Mouse (Mus musculus): ENCODE results near the gene Rsph1. TPM values are rescaled to one million over a fixed set of nuclear protein-coding genes. Genes with fewer than 3 reads are reported as not detected.

Rsph1 gene
- total RNA-seq, 2 experiments from 2014 or later, result 13.8 to 14.2 TPM

- DNase-seq (ENCODE audit: extremely low spot score in 1 of 2, low spot score in 1 of 2), result no peak
These were observed 16.8 kb downstream of the Rsph1 start for GRCm38 (mm10) chr17:31260430-31260829.

- no peak for DNase-seq (ENCODE audit: extremely low spot score in 1 of 2, low spot score in 1 of 2)
These were observed 17.4 kb downstream of the Rsph1 start for GRCm38 (mm10) chr17:31259825-31260224.

GRCm38 (mm10) chr17:31259145-31259544 is 18.0 kb downstream of the Rsph1 start:
- DNase-seq (ENCODE audit: extremely low spot score in 1 of 2, low spot score in 1 of 2), result no peak

GRCm38 (mm10) chr17:31258310-31258865 is 18.8 kb downstream of the Rsph1 start:
- no peak for DNase-seq (ENCODE audit: extremely low spot score in 1 of 2, low spot score in 1 of 2)

- DNase-seq (ENCODE audit: extremely low spot score in 1 of 2, low spot score in 1 of 2), result no peak
These were observed 19.3 kb downstream of the Rsph1 start for GRCm38 (mm10) chr17:31257898-31258297.

GRCm38 (mm10) chr17:31257149-31257548 is 20.0 kb downstream of the Rsph1 start:
- DNase-seq (ENCODE audit: extremely low spot score in 1 of 2, low spot score in 1 of 2), result no peak

GRCm38 (mm10) chr17:31254463-31254931 is 22.7 kb downstream of the Rsph1 start:
- peak; percentile 59 to 70 for DNase-seq (ENCODE audit: extremely low spot score in 1 of 2, low spot score in 1 of 2)

GRCm38 (mm10) chr17:31253951-31254350 is 23.2 kb downstream of the Rsph1 start:
- no peak for DNase-seq (ENCODE audit: extremely low spot score in 1 of 2, low spot score in 1 of 2)

- no peak for DNase-seq (ENCODE audit: extremely low spot score in 1 of 2, low spot score in 1 of 2)
These were observed 30.0 kb downstream of the Rsph1 start for GRCm38 (mm10) chr17:31247144-31247543.

- no peak for DNase-seq (ENCODE audit: extremely low spot score in 1 of 2, low spot score in 1 of 2)
These were observed 31.9 kb downstream of the Rsph1 start for GRCm38 (mm10) chr17:31245321-31245720.

- peak in 1 of 2 experiments; percentile 35 for DNase-seq (ENCODE audit: extremely low spot score in 1 of 2, low spot score in 1 of 2)
These were observed 34.4 kb downstream of the Rsph1 start for GRCm38 (mm10) chr17:31242764-31243163.

- no peak for DNase-seq (ENCODE audit: extremely low spot score in 1 of 2, low spot score in 1 of 2)
These were observed 36.0 kb downstream of the Rsph1 start for GRCm38 (mm10) chr17:31241156-31241555.

- DNase-seq (ENCODE audit: extremely low spot score in 1 of 2, low spot score in 1 of 2), result no peak
These were observed 38.8 kb downstream of the Rsph1 start for GRCm38 (mm10) chr17:31238234-31239020.

GRCm38 (mm10) chr17:31235915-31236314 is 41.3 kb downstream of the Rsph1 start:
- no peak for DNase-seq (ENCODE audit: extremely low spot score in 1 of 2, low spot score in 1 of 2)

GRCm38 (mm10) chr17:31232251-31233010 is 44.8 kb downstream of the Rsph1 start:
- DNase-seq (ENCODE audit: extremely low spot score in 1 of 2, low spot score in 1 of 2), result no peak

GRCm38 (mm10) chr17:31231780-31232179 is 45.4 kb downstream of the Rsph1 start:
- no peak for DNase-seq (ENCODE audit: extremely low spot score in 1 of 2, low spot score in 1 of 2)

- DNase-seq (ENCODE audit: extremely low spot score in 1 of 2, low spot score in 1 of 2), result no peak
These were observed 50.3 kb downstream of the Rsph1 start for GRCm38 (mm10) chr17:31226931-31227330.

- DNase-seq (ENCODE audit: extremely low spot score in 1 of 2, low spot score in 1 of 2), result no peak
These were observed 50.8 kb downstream of the Rsph1 start for GRCm38 (mm10) chr17:31226368-31226767.

GRCm38 (mm10) chr17:31224591-31224990 is 52.6 kb downstream of the Rsph1 start:
- DNase-seq (ENCODE audit: extremely low spot score in 1 of 2, low spot score in 1 of 2), result no peak

- no peak for DNase-seq (ENCODE audit: extremely low spot score in 1 of 2, low spot score in 1 of 2)
These were observed 53.3 kb downstream of the Rsph1 start for GRCm38 (mm10) chr17:31223835-31224234.

- DNase-seq (ENCODE audit: extremely low spot score in 1 of 2, low spot score in 1 of 2), result no peak
These were observed 54.3 kb downstream of the Rsph1 start for GRCm38 (mm10) chr17:31222810-31223310.

Measured in layer of hippocampus, postnatal 25 days (tissue).